Mouse (Mus musculus) liver, embryonic 12.5 days (tissue): ENCODE results near the gene Hoxa13. TPM values are rescaled to one million over a fixed set of nuclear protein-coding genes. Genes with fewer than 3 reads are reported as not detected.

Source experiments
- ATAC-seq: fragments of 200-750 bp; cut with Nextera tagmentation; 2 replicates; pipeline ENCODE4 v1.8.0; 2017; ENCODE audit warnings: moderate number of reproducible peaks, mild to moderate bottlenecking, moderate library complexity
- H3K27ac ChIP-seq: fragments of 300-500 bp; sonication (generic); 2 replicates; pipeline ENCODE4 v1.5.1; 2016; ENCODE audit warnings: mild to moderate bottlenecking
- H3K27me3 ChIP-seq: fragments of 300-500 bp; sonication (generic); replicated peaks from 2 replicates; pipeline ENCODE4 v1.6.1; 2016; ENCODE audit warnings: mild to moderate bottlenecking, moderate library complexity
- H3K36me3 ChIP-seq: fragments of 300-500 bp; sonication (generic); 2 replicates; pipeline ENCODE4 v1.6.1; 2016; ENCODE audit warnings: mild to moderate bottlenecking, moderate library complexity
- H3K4me1 ChIP-seq: fragments of 300-500 bp; sonication (generic); 2 replicates; pipeline ENCODE4 v1.6.1; 2016
- H3K4me2 ChIP-seq: fragments of 300-500 bp; sonication (generic); 2 replicates; pipeline ENCODE4 v1.6.1; 2016; ENCODE audit warnings: mild to moderate bottlenecking, moderate library complexity
- H3K4me3 ChIP-seq: fragments of 300-500 bp; sonication (generic); 2 replicates; pipeline ENCODE4 v1.5.1; 2016; ENCODE audit warnings: mild to moderate bottlenecking, moderate library complexity
- H3K9ac ChIP-seq: fragments of 300-500 bp; sonication (generic); 2 replicates; pipeline ENCODE4 v1.6.1; 2016; ENCODE audit warnings: mild to moderate bottlenecking, moderate library complexity
- H3K9me3 ChIP-seq: fragments of 300-500 bp; sonication (generic); replicated peaks from 2 replicates; pipeline ENCODE4 v1.6.1; 2016; ENCODE audit warnings: mild to moderate bottlenecking, moderate library complexity
- WGBS: fragments of 180-500 bp; shearing (Covaris S2); methylation state at CpG from one replicate; pipeline ENCODE4 v1.1.7; 2016; ENCODE audit not compliant: insufficient replicate concordance; 5-methylcytosine and 5-hydroxymethylcytosine counted together
- polyA plus RNA-seq: library from polyadenylated mRNA; unstranded; fragments of >200 nt; fragmentation: Nextera tagmentation; extraction: Ambion mirVana; gene quantifications from 2 replicates; pipeline ENCODE4 v1.2.1, GENCODE M21; 2016

Gene Hoxa13
- polyA plus RNA-seq, 1 experiment from 2014 or later: not detected

GRCm38 (mm10) chr6:52229558-52230416 lies 30.9 kb downstream of the Hoxa13 start:
- 3% methylated on average over 44 of the region's 44 CpGs for WGBS
- Histone ChIP-seq H3K27me3 (peaks cover 97% of the 10 kb centered on the region), H3K4me3 (peak overlapping the region; percentile 15; the same call in 1 of the 2 replicates), H3K36me3 (no peaks in the 10 kb centered on the region), H3K4me2 (peak overlapping the region; percentile 12; the same call in 1 of the 2 replicates), H3K4me1 (no peaks in the 10 kb centered on the region), H3K27ac (no peak overlapping the region), H3K9ac (no peak overlapping the region), H3K9me3 (no peaks in the 10 kb centered on the region)
- no peak for ATAC-seq

- Histone ChIP-seq H3K27ac (no peak overlapping the region), H3K4me3 (peak overlapping the region; percentile 9; the same call in 1 of the 2 replicates), H3K9me3 (no peaks in the 10 kb centered on the region), H3K9ac (no peak overlapping the region), H3K4me1 (no peaks in the 10 kb centered on the region), H3K27me3 (peaks cover 97% of the 10 kb centered on the region), H3K36me3 (no peaks in the 10 kb centered on the region), H3K4me2 (peak overlapping the region; percentile 22; the same call in 1 of the 2 replicates)
- ATAC-seq: no peak
- WGBS: 2% methylated on average over 38 of the region's 38 CpGs
Measured at GRCm38 (mm10) chr6:52228475-52229465, 31.9 kb downstream of the Hoxa13 start.

- Histone ChIP-seq H3K9ac (no peak overlapping the region), H3K27ac (no peak overlapping the region), H3K4me3 (no peak overlapping the region), H3K4me2 (no peak overlapping the region), H3K9me3 (no peaks in the 10 kb centered on the region), H3K36me3 (no peaks in the 10 kb centered on the region), H3K4me1 (no peaks in the 10 kb centered on the region), H3K27me3 (peaks cover 97% of the 10 kb centered on the region)
- ATAC-seq: no peak
- 7% methylated on average over 11 of the region's 11 CpGs for WGBS
Measured at GRCm38 (mm10) chr6:52227470-52228222, 33.0 kb downstream of the Hoxa13 start.

GRCm38 (mm10) chr6:52226569-52227257 lies 34.0 kb downstream of the Hoxa13 start:
- peaks cover 5% of the 10 kb centered on the region for H3K4me1 ChIP-seq
- H3K4me3 ChIP-seq: no peak overlapping the region
- no peak overlapping the region for H3K9ac ChIP-seq
- no peaks in the 10 kb centered on the region for H3K9me3 ChIP-seq
- H3K27ac ChIP-seq: no peak overlapping the region
- ATAC-seq: no peak
- no peaks in the 10 kb centered on the region for H3K36me3 ChIP-seq
- peak overlapping the region; percentile 34; the same call in 1 of the 2 replicates for H3K4me2 ChIP-seq
- WGBS: 7% methylated on average over 26 of the region's 26 CpGs
- peaks cover 97% of the 10 kb centered on the region for H3K27me3 ChIP-seq

GRCm38 (mm10) chr6:52225612-52226568 lies 34.8 kb downstream of the Hoxa13 start:
- Histone ChIP-seq H3K27me3 (peaks cover 99% of the 10 kb centered on the region), H3K9ac (no peak overlapping the region), H3K27ac (no peak overlapping the region), H3K4me1 (peaks cover 12% of the 10 kb centered on the region), H3K4me2 (peak overlapping the region; percentile 34), H3K9me3 (no peaks in the 10 kb centered on the region), H3K4me3 (peak overlapping the region; percentile 25), H3K36me3 (no peaks in the 10 kb centered on the region)
- no peak for ATAC-seq
- 4% methylated on average over 69 of the region's 69 CpGs for WGBS

- Histone ChIP-seq H3K4me3 (peak overlapping the region; percentile 25), H3K9me3 (no peaks in the 10 kb centered on the region), H3K4me2 (peak overlapping the region; percentile 34), H3K4me1 (peaks cover 12% of the 10 kb centered on the region), H3K27me3 (peaks cover 99% of the 10 kb centered on the region), H3K9ac (no peak overlapping the region), H3K27ac (no peak overlapping the region), H3K36me3 (no peaks in the 10 kb centered on the region)
- ATAC-seq: no peak
- WGBS: 2% methylated on average over 36 of the region's 36 CpGs
Measured at GRCm38 (mm10) chr6:52224895-52225611, 35.6 kb downstream of the Hoxa13 start.

- Histone ChIP-seq H3K27ac (no peak overlapping the region), H3K4me2 (0 out of 2 replicates have a peak overlapping the region, but pooled peaks have one; percentile 8), H3K4me3 (peak overlapping the region; percentile 25; the same call in 1 of the 2 replicates), H3K27me3 (peaks cover 99% of the 10 kb centered on the region), H3K9ac (no peak overlapping the region), H3K9me3 (no peaks in the 10 kb centered on the region), H3K36me3 (no peaks in the 10 kb centered on the region), H3K4me1 (peaks cover 12% of the 10 kb centered on the region)
- WGBS: 5% methylated on average over 24 of the region's 24 CpGs
- no peak for ATAC-seq
Measured at GRCm38 (mm10) chr6:52223939-52224760, 36.5 kb downstream of the Hoxa13 start.

GRCm38 (mm10) chr6:52222729-52223128 lies 38.0 kb downstream of the Hoxa13 start:
- Histone ChIP-seq H3K4me2 (no peak overlapping the region), H3K4me3 (no peak overlapping the region), H3K36me3 (no peaks in the 10 kb centered on the region), H3K9ac (no peak overlapping the region), H3K27me3 (peaks cover 100% of the 10 kb centered on the region), H3K27ac (no peak overlapping the region), H3K9me3 (no peaks in the 10 kb centered on the region), H3K4me1 (peaks cover 12% of the 10 kb centered on the region)
- 25% methylated on average over 13 of the region's 13 CpGs for WGBS
- ATAC-seq: no peak

GRCm38 (mm10) chr6:52221993-52222685 lies 38.5 kb downstream of the Hoxa13 start:
- Histone ChIP-seq H3K9me3 (no peaks in the 10 kb centered on the region), H3K4me1 (peaks cover 12% of the 10 kb centered on the region), H3K27me3 (peaks cover 100% of the 10 kb centered on the region), H3K9ac (no peak overlapping the region), H3K36me3 (no peaks in the 10 kb centered on the region), H3K4me3 (peak overlapping the region; percentile 53), H3K4me2 (peak overlapping the region; percentile 74), H3K27ac (no peak overlapping the region)
- WGBS: 14% methylated on average over 21 of the region's 21 CpGs
- no peak for ATAC-seq
